Mouse (Mus musculus) brain, embryonic 14.5 days (tissue): ENCODE data around the gene Tbx6.

Source experiments
- CTCF ChIP-seq: fragments of 200-500 bp; IDR thresholded peaks from 2 replicates; pipeline ENCODE4 v1.5.1; 2012; ENCODE audit warnings: inconsistent platforms, mild to moderate bottlenecking, moderate library complexity, borderline replicate concordance; ENCODE audit not compliant: insufficient read depth, insufficient read length; ENCODE audit errors: extremely low read depth
- POLR2A ChIP-seq: fragments of 200-500 bp; IDR thresholded peaks from 2 replicates; pipeline ENCODE4 v1.6.1; 2012; ENCODE audit warnings: mild to moderate bottlenecking, inconsistent platforms, borderline replicate concordance; ENCODE audit not compliant: poor library complexity, insufficient read depth, insufficient read length, severe bottlenecking; ENCODE audit errors: extremely low read depth

DNA sequence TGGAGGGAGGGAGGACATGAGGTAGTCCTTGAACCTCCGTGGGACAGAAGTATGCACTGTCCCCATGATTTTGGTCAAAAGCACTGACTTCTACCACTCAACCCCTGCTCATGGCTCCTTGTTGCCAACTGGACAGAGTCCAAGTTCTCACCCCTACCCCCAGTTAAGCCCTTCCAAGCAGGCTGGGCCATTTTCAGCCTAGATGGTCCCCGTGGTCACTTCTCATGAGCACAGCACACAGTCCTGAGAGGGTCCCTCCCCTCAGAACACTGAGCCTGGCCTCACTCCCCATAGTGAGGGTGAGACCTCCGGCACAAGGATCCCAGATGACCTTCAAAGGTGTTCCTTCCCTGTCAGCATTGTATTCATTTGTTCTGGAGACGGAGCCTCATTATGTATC, 7.9 kb downstream of the Tbx6 start:
- TF ChIP-seq CTCF (no peak), POLR2A (no peak)
